Mouse (Mus musculus): ENCODE measurements around the gene Hexb. TPM values are rescaled to one million over a fixed set of nuclear protein-coding genes. Genes with fewer than 3 reads are reported as not detected.

Gene Hexb
- polyA plus RNA-seq, 1 experiment from 2014 or later: 34.2 TPM

Other genes with a start within 250 kb of the Hexb start
- gene 1700029F12Rik, start 164.0 kb downstream of the Hexb start, polyA plus RNA-seq (2015; fragmentation: Nextera tagmentation; extraction: Ambion mirVana): not detected in 2 replicates
- 0.78 and 1.2 TPM in 2 replicates for gene Fam169a, start 131.1 kb downstream of the Hexb start, polyA plus RNA-seq (2015; fragmentation: Nextera tagmentation; extraction: Ambion mirVana)
- gene Gm6169, start 99.1 kb downstream of the Hexb start, polyA plus RNA-seq (2015; fragmentation: Nextera tagmentation; extraction: Ambion mirVana): 4.4 and 4.7 TPM in 2 replicates
- gene Gfm2, start 60.4 kb downstream of the Hexb start, polyA plus RNA-seq (2015; fragmentation: Nextera tagmentation; extraction: Ambion mirVana): 23.8 and 26.6 TPM in 2 replicates
- gene Nsa2, start 60.4 kb downstream of the Hexb start, polyA plus RNA-seq (2015; fragmentation: Nextera tagmentation; extraction: Ambion mirVana): 51.5 and 53.8 TPM in 2 replicates
- gene Enc1, start 42.7 kb upstream of the Hexb start, polyA plus RNA-seq (2015; fragmentation: Nextera tagmentation; extraction: Ambion mirVana): 10.3 and 11.1 TPM in 2 replicates